Mouse (Mus musculus): ENCODE results near the gene Mex3d. TPM values are rescaled to one million over a fixed set of nuclear protein-coding genes. Genes with fewer than 3 reads are reported as not detected.

Mex3d gene
- polyA plus RNA-seq, 1 experiment = 11.2 TPM

- no peak for DNase-seq (ENCODE audit: low spot score)
These were observed 25.4 kb upstream of the Mex3d start for GRCm38 (mm10) chr10:80412656-80413541.

- no peak for DNase-seq (ENCODE audit: low spot score)
These were observed 20.5 kb upstream of the Mex3d start for GRCm38 (mm10) chr10:80407924-80408323.

- DNase-seq (ENCODE audit: low spot score) = peak; percentile 80
These were observed 19.4 kb upstream of the Mex3d start, which contains the start of gene Uqcr11 for GRCm38 (mm10) chr10:80406684-80407501. Gene Uqcr11 (minus strand): TSS chr10:80406830.

GRCm38 (mm10) chr10:80405481-80406173 is 18.2 kb upstream of the Mex3d start:
- no peak for DNase-seq (ENCODE audit: low spot score)

GRCm38 (mm10) chr10:80403044-80403692 is 15.7 kb upstream of the Mex3d start:
- DNase-seq (ENCODE audit: low spot score) = no peak

- DNase-seq (ENCODE audit: low spot score) = no peak
These were observed 13.3 kb upstream of the Mex3d start for GRCm38 (mm10) chr10:80400704-80401161.

GRCm38 (mm10) chr10:80399973-80400703 is 12.7 kb upstream of the Mex3d start:
- DNase-seq (ENCODE audit: low spot score) = no peak

- peak; percentile 97 for DNase-seq (ENCODE audit: low spot score)
These were observed 11.9 kb upstream of the Mex3d start, which contains the start of gene Mbd3 for GRCm38 (mm10) chr10:80399191-80399972. Gene Mbd3 (minus strand): TSS chr10:80399550.

GRCm38 (mm10) chr10:80398719-80399190 is 11.3 kb upstream of the Mex3d start:
- peak; percentile 96 for DNase-seq (ENCODE audit: low spot score)

GRCm38 (mm10) chr10:80398174-80398535 is 10.7 kb upstream of the Mex3d start:
- no peak for DNase-seq (ENCODE audit: low spot score)

GRCm38 (mm10) chr10:80397524-80398173 is 10.2 kb upstream of the Mex3d start:
- no peak for DNase-seq (ENCODE audit: low spot score)

- DNase-seq (ENCODE audit: low spot score) = no peak
These were observed 9.5 kb upstream of the Mex3d start for GRCm38 (mm10) chr10:80396822-80397523.

GRCm38 (mm10) chr10:80395025-80395627 is 7.7 kb upstream of the Mex3d start:
- no peak for DNase-seq (ENCODE audit: low spot score)

GRCm38 (mm10) chr10:80392687-80393086 is 5.2 kb upstream of the Mex3d start:
- no peak for DNase-seq (ENCODE audit: low spot score)

GRCm38 (mm10) chr10:80390697-80391096 is 3.2 kb upstream of the Mex3d start:
- no peak for DNase-seq (ENCODE audit: low spot score)

GRCm38 (mm10) chr10:80389185-80389708 is 1.8 kb upstream of the Mex3d start:
- no peak for DNase-seq (ENCODE audit: low spot score)

GRCm38 (mm10) chr10:80388731-80389130 is 1.3 kb upstream of the Mex3d start:
- no peak for DNase-seq (ENCODE audit: low spot score)
